Mouse (Mus musculus): ENCODE measurements around the gene Ppp1r21. TPM values are rescaled to one million over a fixed set of nuclear protein-coding genes. Genes with fewer than 3 reads are reported as not detected.

Ppp1r21 gene
- polyA plus RNA-seq, 1 experiment from 2014 or later = 24.0 TPM

GRCm38 (mm10) chr17:88578522-88579242 is 48.8 kb downstream of the Ppp1r21 start:
- Histone ChIP-seq H3K4me2 (no peak overlapping the region), H3K27ac (ENCODE audit: low read depth, low read length) (no peak overlapping the region), H3K9ac (ENCODE audit: low read length) (no peak overlapping the region), H3K9me3 (ENCODE audit: control insufficient read depth, low read length) (no peaks in the 10 kb centered on the region), H3K4me3 (ENCODE audit: low read depth, low read length) (no peak overlapping the region), H3K4me1 (ENCODE audit: control insufficient read depth, insufficient read depth, low read length) (no peaks in the 10 kb centered on the region), H3K36me3 (ENCODE audit: control insufficient read depth, insufficient read depth, low read length) (peaks cover under 1% of the 10 kb centered on the region; the same call in 1 of the 2 replicates), H3K27me3 (ENCODE audit: control insufficient read depth, insufficient read depth, low read length) (no peaks in the 10 kb centered on the region)
- DNase-seq (ENCODE audit: low spot score, missing footprints) (peak; percentile 68), ATAC-seq (ENCODE audit: low FRiP score) (no peak)
- 94% methylated on average over 20 of the region's 20 CpGs for WGBS

- no peak overlapping the region for H3K27ac ChIP-seq (ENCODE audit: low read depth, low read length)
- no peak for ATAC-seq (ENCODE audit: low FRiP score)
- peak; percentile 53 for DNase-seq (ENCODE audit: low spot score, missing footprints)
- no peak overlapping the region for H3K4me2 ChIP-seq
- H3K36me3 ChIP-seq (ENCODE audit: control insufficient read depth, insufficient read depth, low read length) = peaks cover 12% of the 10 kb centered on the region
- H3K4me3 ChIP-seq (ENCODE audit: low read depth, low read length) = no peak overlapping the region
- WGBS = 88% methylated on average over 6 of the region's 6 CpGs
- H3K4me1 ChIP-seq (ENCODE audit: control insufficient read depth, insufficient read depth, low read length) = no peaks in the 10 kb centered on the region
- no peaks in the 10 kb centered on the region for H3K9me3 ChIP-seq (ENCODE audit: control insufficient read depth, low read length)
- no peak overlapping the region for H3K9ac ChIP-seq (ENCODE audit: low read length)
- H3K27me3 ChIP-seq (ENCODE audit: control insufficient read depth, insufficient read depth, low read length) = no peaks in the 10 kb centered on the region
Measured at GRCm38 (mm10) chr17:88580556-88580955, 50.6 kb downstream of the Ppp1r21 start.

GRCm38 (mm10) chr17:88581511-88582021 is 51.6 kb downstream of the Ppp1r21 start:
- H3K27ac ChIP-seq (ENCODE audit: low read depth, low read length) = no peak overlapping the region
- H3K4me3 ChIP-seq (ENCODE audit: low read depth, low read length) = no peak overlapping the region
- no peak overlapping the region for H3K4me2 ChIP-seq
- DNase-seq (ENCODE audit: low spot score, missing footprints) = peak; percentile 68
- ATAC-seq (ENCODE audit: low FRiP score) = no peak
- no peak overlapping the region for H3K9ac ChIP-seq (ENCODE audit: low read length)
- H3K9me3 ChIP-seq (ENCODE audit: control insufficient read depth, low read length) = no peaks in the 10 kb centered on the region
- WGBS = 82% methylated on average over 6 of the region's 6 CpGs
- H3K4me1 ChIP-seq (ENCODE audit: control insufficient read depth, insufficient read depth, low read length) = no peaks in the 10 kb centered on the region
- H3K36me3 ChIP-seq (ENCODE audit: control insufficient read depth, insufficient read depth, low read length) = peaks cover 12% of the 10 kb centered on the region
- H3K27me3 ChIP-seq (ENCODE audit: control insufficient read depth, insufficient read depth, low read length) = no peaks in the 10 kb centered on the region

GRCm38 (mm10) chr17:88582999-88583398 is 53.1 kb downstream of the Ppp1r21 start:
- no peak for ATAC-seq (ENCODE audit: low FRiP score)
- no peaks in the 10 kb centered on the region for H3K4me1 ChIP-seq (ENCODE audit: control insufficient read depth, insufficient read depth, low read length)
- no peaks in the 10 kb centered on the region for H3K27me3 ChIP-seq (ENCODE audit: control insufficient read depth, insufficient read depth, low read length)
- DNase-seq (ENCODE audit: low spot score, missing footprints) = no peak
- no peak overlapping the region for H3K27ac ChIP-seq (ENCODE audit: low read depth, low read length)
- WGBS = 92% methylated on average over 11 of the region's 11 CpGs
- no peak overlapping the region for H3K9ac ChIP-seq (ENCODE audit: low read length)
- peaks cover 12% of the 10 kb centered on the region for H3K36me3 ChIP-seq (ENCODE audit: control insufficient read depth, insufficient read depth, low read length)
- H3K9me3 ChIP-seq (ENCODE audit: control insufficient read depth, low read length) = no peaks in the 10 kb centered on the region
- H3K4me2 ChIP-seq = no peak overlapping the region
- no peak overlapping the region for H3K4me3 ChIP-seq (ENCODE audit: low read depth, low read length)

GRCm38 (mm10) chr17:88583411-88583810 is 53.5 kb downstream of the Ppp1r21 start:
- H3K27ac ChIP-seq (ENCODE audit: low read depth, low read length) = no peak overlapping the region
- DNase-seq (ENCODE audit: low spot score, missing footprints) = peak; percentile 44
- no peaks in the 10 kb centered on the region for H3K27me3 ChIP-seq (ENCODE audit: control insufficient read depth, insufficient read depth, low read length)
- H3K4me2 ChIP-seq = no peak overlapping the region
- peaks cover 12% of the 10 kb centered on the region for H3K36me3 ChIP-seq (ENCODE audit: control insufficient read depth, insufficient read depth, low read length)
- 87% methylated on average over 8 of the region's 8 CpGs for WGBS
- H3K9ac ChIP-seq (ENCODE audit: low read length) = no peak overlapping the region
- no peak for ATAC-seq (ENCODE audit: low FRiP score)
- H3K4me1 ChIP-seq (ENCODE audit: control insufficient read depth, insufficient read depth, low read length) = no peaks in the 10 kb centered on the region
- H3K4me3 ChIP-seq (ENCODE audit: low read depth, low read length) = no peak overlapping the region
- no peaks in the 10 kb centered on the region for H3K9me3 ChIP-seq (ENCODE audit: control insufficient read depth, low read length)

- 82% methylated on average over 15 of the region's 15 CpGs for WGBS
- no peak overlapping the region for H3K4me3 ChIP-seq (ENCODE audit: low read depth, low read length)
- no peak overlapping the region for H3K27ac ChIP-seq (ENCODE audit: low read depth, low read length)
- ATAC-seq (ENCODE audit: low FRiP score) = no peak
- no peak overlapping the region for H3K9ac ChIP-seq (ENCODE audit: low read length)
- no peak overlapping the region for H3K4me2 ChIP-seq
- H3K9me3 ChIP-seq (ENCODE audit: control insufficient read depth, low read length) = no peaks in the 10 kb centered on the region
- no peaks in the 10 kb centered on the region for H3K4me1 ChIP-seq (ENCODE audit: control insufficient read depth, insufficient read depth, low read length)
- H3K36me3 ChIP-seq (ENCODE audit: control insufficient read depth, insufficient read depth, low read length) = peaks cover 12% of the 10 kb centered on the region
- DNase-seq (ENCODE audit: low spot score, missing footprints) = no peak
- no peaks in the 10 kb centered on the region for H3K27me3 ChIP-seq (ENCODE audit: control insufficient read depth, insufficient read depth, low read length)
Measured at GRCm38 (mm10) chr17:88587371-88587770, 57.5 kb downstream of the Ppp1r21 start.

GRCm38 (mm10) chr17:88588228-88588627 is 58.3 kb downstream of the Ppp1r21 start:
- Histone ChIP-seq H3K4me2 (no peak overlapping the region), H3K27ac (ENCODE audit: low read depth, low read length) (no peak overlapping the region), H3K9me3 (ENCODE audit: control insufficient read depth, low read length) (no peaks in the 10 kb centered on the region), H3K4me3 (ENCODE audit: low read depth, low read length) (no peak overlapping the region), H3K4me1 (ENCODE audit: control insufficient read depth, insufficient read depth, low read length) (no peaks in the 10 kb centered on the region), H3K27me3 (ENCODE audit: control insufficient read depth, insufficient read depth, low read length) (no peaks in the 10 kb centered on the region), H3K36me3 (ENCODE audit: control insufficient read depth, insufficient read depth, low read length) (peaks cover 12% of the 10 kb centered on the region), H3K9ac (ENCODE audit: low read length) (no peak overlapping the region)
- ATAC-seq (ENCODE audit: low FRiP score) = no peak
- WGBS = 94% methylated on average over 8 of the region's 8 CpGs
- no peak for DNase-seq (ENCODE audit: low spot score, missing footprints)

- Histone ChIP-seq H3K4me3 (ENCODE audit: low read depth, low read length) (no peak overlapping the region), H3K36me3 (ENCODE audit: control insufficient read depth, insufficient read depth, low read length) (no peaks in the 10 kb centered on the region), H3K27ac (ENCODE audit: low read depth, low read length) (no peak overlapping the region), H3K4me2 (no peak overlapping the region), H3K27me3 (ENCODE audit: control insufficient read depth, insufficient read depth, low read length) (no peaks in the 10 kb centered on the region), H3K9ac (ENCODE audit: low read length) (no peak overlapping the region), H3K9me3 (ENCODE audit: control insufficient read depth, low read length) (no peaks in the 10 kb centered on the region), H3K4me1 (ENCODE audit: control insufficient read depth, insufficient read depth, low read length) (no peaks in the 10 kb centered on the region)
- ATAC-seq (ENCODE audit: low FRiP score) (no peak), DNase-seq (ENCODE audit: low spot score, missing footprints) (no peak)
- WGBS = 80% methylated on average over 6 of the region's 6 CpGs
Measured at GRCm38 (mm10) chr17:88590251-88590650, 60.3 kb downstream of the Ppp1r21 start.

GRCm38 (mm10) chr17:88595071-88595470 is 65.2 kb downstream of the Ppp1r21 start:
- Histone ChIP-seq H3K9ac (ENCODE audit: low read length) (no peak overlapping the region), H3K4me1 (ENCODE audit: control insufficient read depth, insufficient read depth, low read length) (peaks cover 12% of the 10 kb centered on the region), H3K4me3 (ENCODE audit: low read depth, low read length) (no peak overlapping the region), H3K27ac (ENCODE audit: low read depth, low read length) (no peak overlapping the region), H3K4me2 (no peak overlapping the region), H3K36me3 (ENCODE audit: control insufficient read depth, insufficient read depth, low read length) (no peaks in the 10 kb centered on the region), H3K27me3 (ENCODE audit: control insufficient read depth, insufficient read depth, low read length) (no peaks in the 10 kb centered on the region), H3K9me3 (ENCODE audit: control insufficient read depth, low read length) (no peaks in the 10 kb centered on the region)
- DNase-seq (ENCODE audit: low spot score, missing footprints) = no peak
- ATAC-seq (ENCODE audit: low FRiP score) = no peak
- 89% methylated on average over 4 of the region's 4 CpGs for WGBS

Measured in midbrain, embryonic 11.5 days (tissue).